Comparison of ENCODE assay signal across 28 mouse cellular contexts in the genomic region with DNA sequence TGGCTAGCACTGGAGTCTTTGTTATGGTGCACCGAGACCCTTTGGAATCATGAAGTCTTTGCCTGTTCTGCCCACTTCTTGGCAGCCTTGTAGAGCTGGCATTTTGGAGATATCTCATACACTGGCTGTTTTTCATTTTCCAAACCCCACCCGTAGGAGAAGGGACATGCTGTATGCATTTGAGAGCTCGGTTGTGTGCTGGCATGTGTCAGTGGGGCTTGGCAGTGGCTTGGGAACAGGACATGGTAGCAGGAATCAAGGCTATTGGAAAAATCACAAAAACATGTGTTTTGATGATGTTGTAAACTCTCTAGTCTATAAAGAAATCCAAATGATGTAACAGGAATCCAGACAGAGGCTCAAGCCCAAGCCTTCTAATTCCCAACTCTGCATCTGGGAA.
DNase-seq lines count a peak whose midpoint lies in the region; ATAC-seq and TF ChIP-seq lines count a peak whose summit lies in the region.
"Had no signal": no experiment of that assay in that cellular context is flagged by ENCODE, and none has a peak within 500 bp of the region (broad histone marks: within the 10 kb centered on the region; RNA-seq: fewer than 3 reads in every experiment).

No protein-coding gene starts in this region.

- H3K4me1 ChIP-seq in embryonic facial prominence, embryonic 14.5 days (ENCODE audit: control insufficient read depth, insufficient read depth, low read length) = 0 out of 2 replicates have a peak, but pooled peaks cover 3% of the 10 kb centered on the region
- peaks cover 11% of the 10 kb centered on the region for H3K4me1 ChIP-seq in embryonic facial prominence, embryonic 10.5 days
- peaks cover 15% of the 10 kb centered on the region for H3K4me1 ChIP-seq in heart, embryonic 10.5 days
- peaks cover 5% of the 10 kb centered on the region; the same call in 1 of the 2 replicates for H3K4me1 ChIP-seq in embryonic facial prominence, embryonic 15.5 days

- intact Hi-C loops in gastrocnemius, adult 2 months (cut with DNase I) = no loop called here

- DNase-seq in embryonic facial prominence, embryonic 14.5 days (ENCODE audit: low spot score) = peak; percentile 49
- no peak for DNase-seq in embryonic facial prominence, embryonic 10.5 days (ENCODE audit: low spot score)
- peak; percentile 52 for DNase-seq in gastrocnemius, adult 2 months
- no peak for DNase-seq in gastrocnemius, adult 8-10 months (ENCODE audit: low spot score in 2 of 2)
- DNase-seq in heart, adult 11 months = peak; percentile 95
- no peak for DNase-seq in heart, embryonic 10.5 days (ENCODE audit: low spot score)
- DNase-seq in adrenal gland, postnatal 4 days (ENCODE audit: low spot score in 2 of 2) = no peak
- DNase-seq: adrenal gland, adult 8-10 months; adrenal gland, postnatal 14 days; adrenal gland, postnatal 36 days; B cell, adult 2 months; cerebellum, adult 11 months; cerebellum, adult 18-20 months; cerebellum, adult 8-10 months; cerebellum, adult 9-11 months; cerebellum, postnatal 14 days; cerebellum, postnatal 36 days; embryo, embryonic 11 days; forebrain, postnatal 0 days had no signal

- no peak overlapping the region for H3K9ac ChIP-seq in embryonic facial prominence, embryonic 14.5 days (ENCODE audit: low read depth, low read length)
- no peak overlapping the region for H3K9ac ChIP-seq in embryonic facial prominence, embryonic 15.5 days
- H3K9ac ChIP-seq: embryonic facial prominence, embryonic 12.5 days; forebrain, embryonic 13.5 days; forebrain, embryonic 15.5 days; forebrain, postnatal 0 days had no signal

- no peaks in the 10 kb centered on the region for H3K9me3 ChIP-seq in embryonic facial prominence, embryonic 14.5 days (ENCODE audit: control insufficient read depth, low read length)
- H3K9me3 ChIP-seq in embryonic facial prominence, embryonic 10.5 days = no peaks in the 10 kb centered on the region
- no peaks in the 10 kb centered on the region for H3K9me3 ChIP-seq in heart, embryonic 10.5 days
- no peaks in the 10 kb centered on the region for H3K9me3 ChIP-seq in embryonic facial prominence, embryonic 15.5 days (replicated peaks)
- H3K9me3 ChIP-seq: embryonic facial prominence, embryonic 12.5 days; forebrain, embryonic 13.5 days; forebrain, embryonic 15.5 days had no signal

- WGBS in embryonic facial prominence, embryonic 14.5 days = 74% methylated on average over 3 of the region's 3 CpGs
- WGBS in embryonic facial prominence, embryonic 10.5 days = 89% methylated on average over 3 of the region's 3 CpGs
- WGBS in heart, embryonic 10.5 days = 79% methylated on average over 3 of the region's 3 CpGs
- WGBS in embryonic facial prominence, embryonic 15.5 days = 46% methylated on average over 3 of the region's 3 CpGs

- no peak overlapping the region for H3K4me2 ChIP-seq in embryonic facial prominence, embryonic 14.5 days (ENCODE audit: low read depth, low read length)
- no peak overlapping the region for H3K4me2 ChIP-seq in embryonic facial prominence, embryonic 15.5 days (replicated peaks)
- H3K4me2 ChIP-seq: embryonic facial prominence, embryonic 12.5 days; forebrain, embryonic 13.5 days; forebrain, embryonic 15.5 days had no signal

- TF ChIP-seq CTCF in gastrocnemius, adult 2 months (IDR thresholded peaks at IDR 0.05) = no peak

- H3K27ac ChIP-seq in embryonic facial prominence, embryonic 14.5 days (replicated peaks; ENCODE audit: low read depth, low read length) = no peak overlapping the region
- no peak overlapping the region for H3K27ac ChIP-seq in embryonic facial prominence, embryonic 10.5 days (replicated peaks)
- no peak overlapping the region for H3K27ac ChIP-seq in gastrocnemius, adult 2 months
- H3K27ac ChIP-seq in heart, embryonic 10.5 days = no peak overlapping the region
- H3K27ac ChIP-seq in embryonic facial prominence, embryonic 15.5 days (replicated peaks) = peak overlapping the region; percentile 25; the same call in 1 of the 2 replicates
- H3K27ac ChIP-seq: embryonic facial prominence, embryonic 12.5 days; forebrain, embryonic 13.5 days; forebrain, embryonic 15.5 days had no signal

- no peak for ATAC-seq in embryonic facial prominence, embryonic 14.5 days (ENCODE audit: low read depth)
- no peak for ATAC-seq in embryonic facial prominence, embryonic 15.5 days (ENCODE audit: insufficient number of reproducible peaks, low FRiP score, low TSS enrichment, low read depth)
- ATAC-seq: activated CD4-positive, CD25-positive, alpha-beta regulatory T cell, adult 4 months; CD4-positive, CD25-positive, alpha-beta regulatory T cell, adult 4 months; forebrain, embryonic 13.5 days; forebrain, embryonic 15.5 days; forebrain, postnatal 0 days; Patski had no signal

- H3K36me3 ChIP-seq in embryonic facial prominence, embryonic 14.5 days (ENCODE audit: control insufficient read depth, insufficient read depth, low read length) = no peaks in the 10 kb centered on the region
- H3K36me3 ChIP-seq in embryonic facial prominence, embryonic 10.5 days (replicated peaks) = no peaks in the 10 kb centered on the region
- no peaks in the 10 kb centered on the region for H3K36me3 ChIP-seq in heart, embryonic 10.5 days
- H3K36me3 ChIP-seq in embryonic facial prominence, embryonic 15.5 days = no peaks in the 10 kb centered on the region
- H3K36me3 ChIP-seq: embryonic facial prominence, embryonic 12.5 days; forebrain, embryonic 15.5 days; G1E had no signal

- no peak overlapping the region for H3K4me3 ChIP-seq in embryonic facial prominence, embryonic 14.5 days (ENCODE audit: low read depth, low read length)
- no peak overlapping the region for H3K4me3 ChIP-seq in embryonic facial prominence, embryonic 10.5 days
- no peak overlapping the region for H3K4me3 ChIP-seq in gastrocnemius, adult 2 months
- H3K4me3 ChIP-seq in heart, embryonic 10.5 days = no peak overlapping the region
- no peak overlapping the region for H3K4me3 ChIP-seq in embryonic facial prominence, embryonic 15.5 days (replicated peaks)
- H3K4me3 ChIP-seq: embryonic facial prominence, embryonic 12.5 days; forebrain, embryonic 13.5 days; forebrain, embryonic 15.5 days had no signal

- no peaks in the 10 kb centered on the region for H3K27me3 ChIP-seq in embryonic facial prominence, embryonic 14.5 days (replicated peaks; ENCODE audit: control insufficient read depth, insufficient read depth, low read length)
- H3K27me3 ChIP-seq in embryonic facial prominence, embryonic 10.5 days (replicated peaks; ENCODE audit: low read depth, poor library complexity, severe bottlenecking) = peaks cover under 1% of the 10 kb centered on the region
- H3K27me3 ChIP-seq in heart, embryonic 10.5 days (ENCODE audit: insufficient read depth, poor library complexity, severe bottlenecking) = peaks cover 57% of the 10 kb centered on the region
- H3K27me3 ChIP-seq in embryonic facial prominence, embryonic 15.5 days = no peaks in the 10 kb centered on the region
- H3K27me3 ChIP-seq: CH12.LX; embryonic facial prominence, embryonic 12.5 days; forebrain, embryonic 15.5 days had no signal

Comparison
In these comparisons a context has a peak if more than half of its experiments do, and no peak if none do; other contexts are left out.
1. DNase-seq: peak in embryonic facial prominence, embryonic 14.5 days (single experiment), gastrocnemius, adult 2 months (single experiment) and heart, adult 11 months (single experiment); none in embryonic facial prominence, embryonic 10.5 days (single experiment), gastrocnemius, adult 8-10 months (0 of 2), heart, embryonic 10.5 days (single experiment) and adrenal gland, postnatal 4 days (0 of 2).